Mouse (Mus musculus) hindbrain, embryonic 15.5 days (tissue): ENCODE data around the gene Gm5662. TPM values are rescaled to one million over a fixed set of nuclear protein-coding genes. Genes with fewer than 3 reads are reported as not detected.

Experiments
- polyA plus RNA-seq: library from polyadenylated mRNA; unstranded; fragments of >200 nt; fragmentation: Nextera tagmentation; extraction: Ambion mirVana; gene quantifications from 2 replicates; pipeline ENCODE4 v1.2.1, GENCODE M21; 2015

The Gm5662 gene
- polyA plus RNA-seq, 1 experiment from 2014 or later = not detected

Other genes with a start within 250 kb of the Gm5662 start
- gene Gm2056, start 247.5 kb downstream of the Gm5662 start, polyA plus RNA-seq = not detected in 2 replicates
- gene Gm16368, start 190.8 kb downstream of the Gm5662 start, polyA plus RNA-seq = not detected in 2 replicates
- not detected in 2 replicates for gene Gm10436, start 92.4 kb downstream of the Gm5662 start, polyA plus RNA-seq
- gene Gm8332, start 24.4 kb downstream of the Gm5662 start, polyA plus RNA-seq = not detected in 2 replicates
- gene Gm5039, start 49.5 kb upstream of the Gm5662 start, polyA plus RNA-seq = not detected in 2 replicates
- gene Adck1, start 86.1 kb upstream of the Gm5662 start, polyA plus RNA-seq = 36.4 and 38.0 TPM in 2 replicates